Mouse (Mus musculus) midbrain, postnatal 0 days (tissue): ENCODE data around the gene Hist1h1e. TPM values are rescaled to one million over a fixed set of nuclear protein-coding genes. Genes with fewer than 3 reads are reported as not detected.

Experiments used
- ATAC-seq: fragments of 200-750 bp; cut with Nextera tagmentation; 2 replicates; pipeline ENCODE4 v1.8.0; 2017; ENCODE audit warnings: moderate number of reproducible peaks, mild to moderate bottlenecking, moderate TSS enrichment, moderate library complexity; ENCODE audit not compliant: low FRiP score
- DNase-seq: peaks from one replicate; pipeline ENCODE4 v3.0.0-alpha.2; 2015; ENCODE audit warnings: low spot score
- H3K27ac ChIP-seq: fragments of 300-500 bp; sonication (generic); 2 replicates; pipeline ENCODE4 v1.5.1; 2014; ENCODE audit warnings: low read depth, mild to moderate bottlenecking, low read length, mixed read lengths
- H3K27me3 ChIP-seq: fragments of 300-500 bp; sonication (generic); 2 replicates; pipeline ENCODE4 v1.6.1; 2014; ENCODE audit warnings: low read length, control low read depth, mixed read lengths; ENCODE audit not compliant: insufficient read depth
- H3K36me3 ChIP-seq: fragments of 300-500 bp; sonication (generic); 2 replicates; pipeline ENCODE4 v1.6.1; 2014; ENCODE audit warnings: low read length, control low read depth, mixed read lengths; ENCODE audit not compliant: insufficient read depth
- H3K4me1 ChIP-seq: fragments of 300-500 bp; sonication (generic); 2 replicates; pipeline ENCODE4 v1.6.1; 2014; ENCODE audit warnings: mild to moderate bottlenecking, control low read depth, antibody characterized with exemption, low read length, mixed read lengths; ENCODE audit not compliant: insufficient read depth
- H3K4me2 ChIP-seq: fragments of 300-500 bp; sonication (generic); 2 replicates; pipeline ENCODE4 v1.6.1; 2014; ENCODE audit warnings: low read depth, mild to moderate bottlenecking, low read length, mixed read lengths; ENCODE audit not compliant: poor library complexity, severe bottlenecking
- H3K4me3 ChIP-seq: fragments of 300-500 bp; sonication (generic); 2 replicates; pipeline ENCODE4 v1.5.1; 2014; ENCODE audit warnings: low read depth, mild to moderate bottlenecking, low read length, moderate library complexity
- H3K9ac ChIP-seq: fragments of 300-500 bp; sonication (generic); replicated peaks from 2 replicates; pipeline ENCODE4 v1.6.1; 2014; ENCODE audit warnings: mild to moderate bottlenecking, low read length, moderate library complexity, mixed read lengths; ENCODE audit not compliant: poor library complexity, severe bottlenecking
- H3K9me3 ChIP-seq: fragments of 300-500 bp; sonication (generic); 2 replicates; pipeline ENCODE4 v1.6.1; 2016; ENCODE audit warnings: low read length, control low read depth
- CTCF ChIP-seq: IDR thresholded peaks from 2 replicates; pipeline ENCODE4 v1.5.1; 2016; ENCODE audit warnings: antibody characterized with exemption, mild to moderate bottlenecking
- WGBS: fragments of 180-500 bp; shearing (Covaris S2); extraction: QIAGEN DNeasy Blood & Tissue Kit; methylation state at CpG from one replicate; pipeline ENCODE4 v1.1.7; 2014; 5-methylcytosine and 5-hydroxymethylcytosine counted together
- polyA plus RNA-seq: library from polyadenylated mRNA; unstranded; fragments of >200 nt; fragmentation: Nextera tagmentation; extraction: Ambion mirVana; gene quantifications from 2 replicates; pipeline ENCODE4 v1.2.1, GENCODE M21; 2015
- total RNA-seq: library from RNA; depleted of rRNA; stranded (reverse); fragments of >200 nt; gene quantifications from 2 replicates; pipeline ENCODE4 v1.2.3, GENCODE M21; 2014

Hist1h1e gene
- total and polyA plus RNA-seq, 2 experiments from 2014 or later = 9.5 to 160 TPM

- H3K9me3 ChIP-seq = no peaks in the 10 kb centered on the region
- ATAC-seq = peak; percentile 87
- H3K4me2 ChIP-seq = peak overlapping the region; percentile 81
- no peaks in the 10 kb centered on the region for H3K27me3 ChIP-seq
- peak overlapping the region; percentile 58 for H3K9ac ChIP-seq
- H3K27ac ChIP-seq = peak overlapping the region; percentile 90
- DNase-seq = peak; percentile 87
- H3K4me3 ChIP-seq = peak overlapping the region; percentile 52
- H3K4me1 ChIP-seq = no peaks in the 10 kb centered on the region
- no peak for TF ChIP-seq CTCF
- H3K36me3 ChIP-seq = no peaks in the 10 kb centered on the region
- under 1% methylated on average over 18 of the region's 18 CpGs for WGBS
Measured at GRCm38 (mm10) chr13:23621532-23622174, 705 bp downstream of the Hist1h1e start.

GRCm38 (mm10) chr13:23620733-23621531, 1.4 kb downstream of the Hist1h1e start, which contains the start of gene Hist1h2be:
Gene Hist1h2be, minus strand, starts transcription at chr13:23621124.
- peak within 1 kb of the TSS; percentile 90 for H3K27ac ChIP-seq
- H3K4me3 ChIP-seq = peak within 1 kb of the TSS; percentile 52
- H3K4me2 ChIP-seq = peak within 1 kb of the TSS; percentile 81
- ATAC-seq (peak; percentile 86), DNase-seq (peak; percentile 97)
- H3K4me1 ChIP-seq = no peaks in the 10 kb centered on the region
- H3K36me3 ChIP-seq = no peaks in the 10 kb centered on the region
- TF ChIP-seq CTCF = no peak
- WGBS = under 1% methylated on average over 27 of the region's 27 CpGs
- no peaks in the 10 kb centered on the region for H3K9me3 ChIP-seq
- H3K27me3 ChIP-seq = no peaks in the 10 kb centered on the region
- peak within 1 kb of the TSS; percentile 58 for H3K9ac ChIP-seq

GRCm38 (mm10) chr13:23620056-23620732, 2.2 kb downstream of the Hist1h1e start:
- DNase-seq (no peak), ATAC-seq (no peak)
- Histone ChIP-seq H3K36me3 (no peaks in the 10 kb centered on the region), H3K27me3 (no peaks in the 10 kb centered on the region), H3K27ac (peak overlapping the region; percentile 90), H3K9me3 (no peaks in the 10 kb centered on the region), H3K9ac (peak overlapping the region; percentile 58; the same call in 1 of the 2 replicates), H3K4me1 (no peaks in the 10 kb centered on the region), H3K4me2 (peak overlapping the region; percentile 81), H3K4me3 (peak overlapping the region; percentile 52)
- no peak for TF ChIP-seq CTCF
- WGBS = 54% methylated on average over 12 of the region's 12 CpGs

GRCm38 (mm10) chr13:23611638-23612037, 10.7 kb downstream of the Hist1h1e start:
- no peak for TF ChIP-seq CTCF
- ATAC-seq = no peak
- no peak overlapping the region for H3K27ac ChIP-seq
- no peaks in the 10 kb centered on the region for H3K4me1 ChIP-seq
- H3K27me3 ChIP-seq = no peaks in the 10 kb centered on the region
- no peaks in the 10 kb centered on the region for H3K9me3 ChIP-seq
- H3K9ac ChIP-seq = no peak overlapping the region
- no peak overlapping the region for H3K4me2 ChIP-seq
- no peaks in the 10 kb centered on the region for H3K36me3 ChIP-seq
- DNase-seq = no peak
- 86% methylated on average over 3 of the region's 3 CpGs for WGBS
- H3K4me3 ChIP-seq = no peak overlapping the region

GRCm38 (mm10) chr13:23610393-23610792, 12.0 kb downstream of the Hist1h1e start:
- 65% methylated on average over 2 of the region's 2 CpGs for WGBS
- no peak overlapping the region for H3K4me2 ChIP-seq
- H3K4me1 ChIP-seq = no peaks in the 10 kb centered on the region
- no peaks in the 10 kb centered on the region for H3K9me3 ChIP-seq
- H3K9ac ChIP-seq = no peak overlapping the region
- no peaks in the 10 kb centered on the region for H3K36me3 ChIP-seq
- no peak for TF ChIP-seq CTCF
- no peak overlapping the region for H3K4me3 ChIP-seq
- DNase-seq = no peak
- no peak overlapping the region for H3K27ac ChIP-seq
- ATAC-seq = no peak
- no peaks in the 10 kb centered on the region for H3K27me3 ChIP-seq

GRCm38 (mm10) chr13:23609844-23610243, 12.5 kb downstream of the Hist1h1e start:
- Histone ChIP-seq H3K9ac (no peak overlapping the region), H3K4me1 (no peaks in the 10 kb centered on the region), H3K36me3 (no peaks in the 10 kb centered on the region), H3K27ac (no peak overlapping the region), H3K4me3 (no peak overlapping the region), H3K9me3 (no peaks in the 10 kb centered on the region), H3K27me3 (no peaks in the 10 kb centered on the region), H3K4me2 (no peak overlapping the region)
- DNase-seq (no peak), ATAC-seq (no peak)
- no peak for TF ChIP-seq CTCF
